Mouse (Mus musculus) hematopoietic stem cell, adult 5-6 weeks (primary cell): Measurements from ENCODE around the gene Inf2. TPM values are rescaled to one million over a fixed set of nuclear protein-coding genes. Genes with fewer than 3 reads are reported as not detected.
A peak's percentile ranks its signal among the peaks of the same experiment; 100 is the strongest.

Experiments used
- ATAC-seq, 2 experiments: fragments of 125-278 bp in 1 of 2; replicated peaks in 1 of 2; 2 replicates each; pipeline ENCODE4 v1.8.0; 2016 to 2017; ENCODE audit warnings: inconsistent platforms in 2 of 2, mild to moderate bottlenecking in 2 of 2, moderate number of reproducible peaks in 2 of 2, low read depth in 1 of 2, moderate TSS enrichment in 1 of 2; ENCODE audit not compliant: low FRiP score in 2 of 2, poor library complexity in 2 of 2, severe bottlenecking in 2 of 2, insufficient read depth in 1 of 2, low TSS enrichment in 1 of 2
- total RNA-seq: library from RNA; stranded (forward); fragments of 172-1452, 232-1000 nt; gene quantifications from 2 replicates; pipeline ENCODE4 v1.2.3, GENCODE M21; 2017

Gene Inf2
- total RNA-seq, 1 experiment from 2014 or later: 10.1 TPM

- ATAC-seq: peak; percentile 79 to 90
These were observed 17.2 kb downstream of the Inf2 start for GRCm38 (mm10) chr12:112605766-112606165.

GRCm38 (mm10) chr12:112606998-112607397 lies 18.4 kb downstream of the Inf2 start:
- no peak for ATAC-seq

- ATAC-seq: no peak
These were observed 20.4 kb downstream of the Inf2 start for GRCm38 (mm10) chr12:112609031-112609430.

- ATAC-seq: no peak
These were observed 28.1 kb downstream of the Inf2 start for GRCm38 (mm10) chr12:112616668-112617067.

DNA sequence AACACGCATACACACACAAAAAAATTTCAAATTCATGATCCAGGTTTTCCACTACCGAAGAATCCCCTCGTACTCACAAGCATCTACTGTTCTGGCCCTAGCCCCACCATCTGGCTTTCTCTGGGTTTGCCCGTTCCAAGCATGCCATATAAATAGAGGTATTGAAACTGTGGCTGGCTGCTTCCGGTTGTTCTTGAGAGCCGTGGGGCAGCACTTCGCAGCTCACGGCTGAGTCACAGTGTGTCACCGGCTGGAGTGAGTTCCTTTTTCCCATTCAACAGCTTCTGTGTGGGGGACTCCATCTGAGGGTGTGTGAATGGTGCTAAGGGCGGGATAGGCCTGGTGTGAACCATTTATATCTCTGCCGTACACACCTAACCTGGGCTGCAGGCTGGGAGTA lies 28.6 kb downstream of the Inf2 start:
- peak; percentile 51 to 62 for ATAC-seq

GRCm38 (mm10) chr12:112617898-112618380 lies 29.4 kb downstream of the Inf2 start:
- peak; percentile 49 to 54 for ATAC-seq

DNA sequence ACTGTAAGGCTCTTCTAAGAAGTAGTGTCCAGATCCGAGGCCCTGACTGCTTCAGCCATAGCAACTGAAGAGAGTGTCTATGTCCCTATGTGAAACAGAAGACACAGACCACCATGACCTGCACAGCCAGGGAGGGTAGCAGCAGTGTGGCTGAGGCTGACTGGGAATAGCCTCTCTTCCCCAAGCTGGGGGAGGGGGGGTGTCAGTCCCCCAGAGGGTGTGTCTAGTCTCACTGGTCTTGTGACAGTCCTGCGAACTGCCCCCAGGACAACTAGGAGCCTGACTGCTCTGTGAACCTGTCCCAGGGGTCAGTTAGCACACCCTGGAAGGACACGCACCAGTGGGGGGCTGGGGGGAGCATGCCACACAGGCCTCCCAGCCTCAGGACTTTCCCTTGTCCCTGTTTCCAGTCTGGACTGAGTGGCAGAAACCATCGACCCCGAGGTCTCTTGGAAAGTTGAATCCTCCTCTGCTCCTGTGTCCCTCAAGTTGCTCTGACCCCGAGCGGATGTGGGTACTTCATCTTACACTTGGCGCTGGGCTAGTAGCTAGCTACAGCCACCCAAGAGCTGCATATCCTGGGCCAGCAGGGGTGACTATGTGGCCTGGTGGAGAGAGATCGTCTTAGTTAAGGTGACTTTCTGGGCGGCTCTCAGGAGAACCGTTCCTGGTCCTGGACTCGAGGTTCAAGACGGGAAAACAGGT lies 30.5 kb downstream of the Inf2 start:
- ATAC-seq: peak; percentile 2 to 8; a peak in 2 of 4 replicates

- ATAC-seq: peak; percentile 5 to 35
These were observed 31.2 kb downstream of the Inf2 start, which contains the start of gene Adssl1 for GRCm38 (mm10) chr12:112619686-112620353. Gene Adssl1 (plus strand): TSS chr12:112620045.

DNA sequence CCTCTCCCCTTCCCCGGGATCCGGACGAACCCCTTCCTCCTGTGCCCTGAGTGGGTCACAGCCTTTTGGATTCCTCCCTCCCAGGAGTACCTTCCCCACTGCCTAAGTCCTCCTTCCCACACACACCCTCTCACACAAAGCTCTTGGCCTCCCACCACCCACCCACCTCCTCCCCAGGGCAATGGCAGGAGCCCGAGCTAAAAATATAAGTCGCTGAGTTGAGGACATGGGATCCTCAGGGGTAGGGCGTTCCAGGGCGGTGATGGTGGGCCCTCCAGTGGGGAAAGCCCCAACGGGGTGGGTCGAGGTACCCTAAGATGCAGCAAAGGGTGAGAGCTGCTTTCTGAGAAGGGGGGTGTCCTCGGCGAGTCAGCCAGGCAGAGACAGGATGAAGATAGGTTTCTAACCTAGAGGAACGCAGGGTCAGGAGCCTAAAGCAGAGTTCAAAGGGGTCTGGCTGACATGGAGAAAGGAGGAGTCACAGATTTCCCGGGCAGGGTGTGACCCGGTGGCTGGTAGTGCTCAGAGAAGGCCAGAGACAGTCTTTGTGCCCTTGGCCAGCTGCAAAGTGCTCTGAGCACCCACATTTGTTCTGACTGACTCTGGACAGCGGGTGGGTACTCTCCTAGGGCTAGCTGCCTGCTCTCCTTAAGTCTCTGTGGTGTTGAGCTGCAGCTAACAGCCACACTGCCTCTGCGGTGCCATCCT lies 31.9 kb downstream of the Inf2 start:
- ATAC-seq: no peak

DNA sequence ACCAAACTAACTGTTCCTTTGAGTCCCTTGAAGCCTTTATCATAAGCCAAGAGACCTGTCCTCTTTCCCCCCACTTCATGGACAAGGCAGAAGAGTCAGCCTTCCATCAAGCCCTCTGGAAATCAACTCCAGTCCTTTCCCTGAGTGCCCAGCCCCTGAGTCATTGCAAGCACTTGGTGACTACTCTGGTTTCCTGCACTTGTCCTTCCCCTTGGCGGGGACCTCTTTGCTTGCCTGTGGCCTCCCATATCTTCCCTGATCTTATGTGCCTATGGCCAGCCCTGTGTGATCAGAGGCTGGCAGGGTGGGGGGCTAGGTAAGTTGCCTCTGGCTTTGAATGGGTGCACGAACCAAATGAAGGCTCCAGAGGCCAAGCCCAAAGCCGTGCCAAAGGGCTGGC lies 33.3 kb downstream of the Inf2 start:
- no peak for ATAC-seq

DNA sequence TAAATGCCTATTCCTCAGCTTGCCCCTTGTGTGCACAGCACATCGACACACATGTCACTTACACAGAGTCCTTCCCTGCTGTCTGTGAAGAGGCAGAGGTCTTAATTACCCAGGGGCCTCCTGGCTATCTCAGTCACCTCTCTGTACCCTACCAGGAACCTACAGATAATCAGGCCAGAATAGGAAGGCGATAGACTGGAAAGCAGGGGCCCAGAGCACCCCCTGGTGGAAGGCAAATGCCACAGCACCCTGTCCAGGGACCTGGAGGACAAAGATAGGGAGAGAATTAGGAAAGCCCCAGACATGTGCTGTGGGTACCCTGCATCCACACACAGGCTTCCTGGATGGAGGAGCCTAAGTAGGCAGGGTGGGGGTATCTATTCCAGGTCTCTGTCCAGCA lies 35.2 kb downstream of the Inf2 start:
- peak in 1 of 2 experiments; percentile 27; a peak in 1 of 4 replicates for ATAC-seq

GRCm38 (mm10) chr12:112625700-112626099 lies 37.1 kb downstream of the Inf2 start:
- ATAC-seq: no peak

DNA sequence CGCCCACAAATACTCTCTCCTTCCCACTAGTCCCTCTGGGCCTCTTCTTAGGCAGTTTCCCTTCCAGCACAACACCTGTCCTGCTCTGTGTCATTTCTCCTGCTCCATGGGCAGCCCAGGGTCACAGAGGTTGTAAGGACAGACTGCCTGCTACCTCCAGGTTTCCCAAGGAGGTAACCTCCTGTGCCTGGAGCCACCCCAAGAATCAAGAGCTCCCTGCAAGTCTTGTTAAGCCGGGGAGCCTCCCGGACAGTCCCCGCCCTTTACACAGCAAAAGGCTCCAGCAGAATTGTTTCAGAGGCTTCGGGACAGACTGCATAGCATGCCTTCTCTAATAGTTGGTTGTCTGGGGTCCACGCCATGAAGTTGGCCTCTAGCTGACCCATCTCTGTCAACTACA lies 37.9 kb downstream of the Inf2 start:
- no peak for ATAC-seq

DNA sequence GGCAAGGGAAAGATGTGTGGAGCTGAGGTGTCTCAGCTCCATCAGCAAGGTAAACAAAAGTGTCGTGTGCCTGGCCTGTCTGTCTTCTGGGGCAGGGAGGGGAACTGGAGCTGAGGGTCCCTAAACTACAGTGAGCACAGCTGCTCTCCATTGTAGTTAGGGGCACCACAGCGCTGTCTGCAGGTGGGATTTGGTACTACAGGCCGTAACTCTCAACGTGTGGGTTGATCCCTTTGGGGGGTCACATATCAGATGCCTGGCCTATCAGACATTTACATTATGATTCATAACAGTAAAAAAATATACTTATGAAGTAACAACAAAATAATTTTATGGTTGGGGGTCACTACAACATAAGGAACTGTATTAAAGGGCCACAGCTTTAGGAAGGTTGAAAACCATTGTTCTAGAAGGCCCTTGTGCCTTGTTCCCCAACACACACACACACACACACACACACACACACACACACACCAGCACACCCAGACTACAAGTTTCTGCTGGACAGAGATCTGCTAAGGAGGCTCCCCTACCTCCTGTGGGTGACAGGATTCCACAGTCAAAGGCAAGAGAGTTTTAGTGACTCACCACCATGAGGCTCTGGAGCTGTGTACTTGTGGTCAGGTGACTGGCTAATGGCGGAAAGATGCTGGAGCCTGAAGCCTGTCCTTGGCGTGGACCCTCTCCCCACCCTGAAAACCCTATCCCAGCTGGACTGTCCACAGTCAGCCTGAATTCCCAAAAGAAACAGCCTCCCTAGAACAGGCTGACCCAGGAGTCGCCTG lies 38.7 kb downstream of the Inf2 start:
- no peak for ATAC-seq

- ATAC-seq: no peak; a peak in 2 of 4 replicates
These were observed 39.6 kb downstream of the Inf2 start for GRCm38 (mm10) chr12:112628197-112628596.

DNA sequence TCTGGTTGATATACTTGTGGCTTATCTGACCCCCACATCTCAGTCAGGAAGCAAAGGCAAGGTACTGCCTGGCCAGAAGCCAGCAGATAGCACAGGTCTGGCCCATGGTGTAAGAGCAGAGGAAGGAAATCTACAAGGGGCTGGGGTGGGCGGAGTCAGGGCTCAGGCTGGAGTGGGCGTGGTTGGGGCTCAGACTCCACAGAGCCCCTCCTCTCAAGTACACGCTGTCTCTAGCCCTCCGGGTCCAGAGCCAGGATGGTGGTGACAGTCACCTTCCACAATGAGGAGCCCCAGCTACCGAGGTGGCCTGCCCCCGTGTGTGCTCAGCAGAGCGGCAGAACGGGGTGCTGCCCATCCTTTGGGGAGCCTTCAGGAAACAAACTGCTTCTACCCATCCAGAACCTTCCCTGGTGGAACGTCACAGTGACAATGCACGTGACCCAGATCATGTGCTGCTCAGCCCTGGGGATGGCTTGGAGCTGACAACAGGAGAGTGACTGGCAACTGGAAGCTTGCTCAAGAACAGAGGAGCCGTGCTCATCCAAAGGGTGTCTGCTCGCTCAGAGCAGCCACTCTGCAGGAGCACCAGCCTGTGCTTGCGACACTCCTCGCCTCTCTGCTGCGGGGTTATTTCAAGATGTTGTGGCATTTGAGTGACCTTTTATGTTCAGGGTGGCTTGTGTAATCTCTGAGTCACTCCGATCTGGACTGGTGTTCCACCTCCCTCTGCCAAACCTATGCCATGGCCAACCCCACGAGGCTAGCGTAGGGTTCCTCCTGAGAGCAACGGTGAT lies 40.5 kb downstream of the Inf2 start:
- peak; percentile 80 to 84 for ATAC-seq

DNA sequence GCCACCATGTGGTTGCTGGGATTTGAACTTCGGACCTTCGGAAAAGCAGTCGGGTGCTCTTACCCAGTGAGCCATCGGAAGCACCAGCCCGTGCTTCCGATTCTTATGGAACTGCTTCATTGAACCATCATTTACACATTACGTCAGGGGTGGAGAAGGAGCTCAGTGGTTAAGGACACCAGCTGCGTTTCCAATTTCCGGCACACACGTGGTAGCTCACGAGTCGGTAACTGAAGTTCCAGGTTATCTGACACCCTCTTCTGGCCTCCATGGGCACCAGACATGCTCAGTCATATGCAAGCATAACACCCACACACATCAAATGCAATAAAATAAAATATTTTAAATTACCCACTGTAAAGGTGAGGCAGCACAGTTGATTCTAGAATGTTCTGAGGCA lies 41.4 kb downstream of the Inf2 start:
- ATAC-seq: no peak
